Mouse (Mus musculus): ENCODE measurements at regions not wholly inside any gene's neighbourhood (a gene's known extent, or its start where the extent isn't known, plus 50 kb on each side); places are given as distances from the start of the nearest gene placed in this dataset.

- no peak for TF ChIP-seq EP300 (IDR thresholded peaks at IDR 0.05; ENCODE audit: low read depth)
- TF ChIP-seq CTCF (IDR thresholded peaks at IDR 0.05; ENCODE audit: low read depth), result no peak
Observed at GRCm38 (mm10) chr11:111450811-111451494, 385.0 kb downstream of the Kcnj2 start.

All from liver, embryonic 14.5 days (tissue).